Mouse (Mus musculus): ENCODE measurements at regions not wholly inside any gene's neighbourhood (a gene's known extent, or its start where the extent isn't known, plus 50 kb on each side); places are given as distances from the start of the nearest gene placed in this dataset.

GRCm38 (mm10) chr2:17844662-17845446 is 113.6 kb upstream of the Nebl start:
- Histone ChIP-seq H3K4me1 (ENCODE audit: control insufficient read depth, insufficient read depth, insufficient read length, low read length) (no peaks in the 10 kb centered on the region), H3K27ac (replicated peaks; ENCODE audit: low read depth, low read length) (no peak overlapping the region), H3K4me3 (ENCODE audit: insufficient read depth, low read depth, low read length) (no peak overlapping the region)

- Histone ChIP-seq H3K27ac (replicated peaks; ENCODE audit: low read depth, low read length) (no peak overlapping the region), H3K4me1 (ENCODE audit: control insufficient read depth, insufficient read depth, insufficient read length, low read length) (no peaks in the 10 kb centered on the region), H3K4me3 (ENCODE audit: insufficient read depth, low read depth, low read length) (no peak overlapping the region)
Observed at GRCm38 (mm10) chr2:17841963-17842362, 110.7 kb upstream of the Nebl start.

GRCm38 (mm10) chr2:17841546-17841945 is 110.3 kb upstream of the Nebl start:
- Histone ChIP-seq H3K4me1 (ENCODE audit: control insufficient read depth, insufficient read depth, insufficient read length, low read length) (no peaks in the 10 kb centered on the region), H3K4me3 (ENCODE audit: insufficient read depth, low read depth, low read length) (no peak overlapping the region), H3K27ac (replicated peaks; ENCODE audit: low read depth, low read length) (no peak overlapping the region)

GRCm38 (mm10) chr2:17840941-17841498 is 109.8 kb upstream of the Nebl start:
- Histone ChIP-seq H3K4me1 (ENCODE audit: control insufficient read depth, insufficient read depth, insufficient read length, low read length) (no peaks in the 10 kb centered on the region), H3K27ac (replicated peaks; ENCODE audit: low read depth, low read length) (no peak overlapping the region), H3K4me3 (ENCODE audit: insufficient read depth, low read depth, low read length) (no peak overlapping the region)

- no peaks in the 10 kb centered on the region for H3K4me1 ChIP-seq (ENCODE audit: control insufficient read depth, insufficient read depth, insufficient read length, low read length)
- no peak overlapping the region for H3K27ac ChIP-seq (replicated peaks; ENCODE audit: low read depth, low read length)
- no peak overlapping the region for H3K4me3 ChIP-seq (ENCODE audit: insufficient read depth, low read depth, low read length)
Observed at GRCm38 (mm10) chr2:17839649-17840048, 108.4 kb upstream of the Nebl start.

- H3K4me1 ChIP-seq (ENCODE audit: control insufficient read depth, insufficient read depth, insufficient read length, low read length) = no peaks in the 10 kb centered on the region
- H3K4me3 ChIP-seq (ENCODE audit: insufficient read depth, low read depth, low read length) = no peak overlapping the region
- no peak overlapping the region for H3K27ac ChIP-seq (replicated peaks; ENCODE audit: low read depth, low read length)
Observed at GRCm38 (mm10) chr2:17838859-17839581, 107.8 kb upstream of the Nebl start.

GRCm38 (mm10) chr2:17838381-17838680 is 107.1 kb upstream of the Nebl start:
- no peak overlapping the region for H3K27ac ChIP-seq (replicated peaks; ENCODE audit: low read depth, low read length)
- no peaks in the 10 kb centered on the region for H3K4me1 ChIP-seq (ENCODE audit: control insufficient read depth, insufficient read depth, insufficient read length, low read length)

GRCm38 (mm10) chr2:17837541-17838380 is 106.5 kb upstream of the Nebl start:
- Histone ChIP-seq H3K27ac (replicated peaks; ENCODE audit: low read depth, low read length) (no peak overlapping the region), H3K4me1 (ENCODE audit: control insufficient read depth, insufficient read depth, insufficient read length, low read length) (no peaks in the 10 kb centered on the region), H3K4me3 (ENCODE audit: insufficient read depth, low read depth, low read length) (no peak overlapping the region)

More at GRCm38 (mm10) chr2:17838381-17838680, 107.1 kb upstream of the Nebl start:
- H3K4me3 ChIP-seq (ENCODE audit: insufficient read depth, low read depth, low read length) = no peak overlapping the region

- Histone ChIP-seq H3K4me3 (ENCODE audit: insufficient read depth, low read depth, low read length) (no peak overlapping the region), H3K27ac (replicated peaks; ENCODE audit: low read depth, low read length) (no peak overlapping the region), H3K4me1 (ENCODE audit: control insufficient read depth, insufficient read depth, insufficient read length, low read length) (no peaks in the 10 kb centered on the region)
Observed at GRCm38 (mm10) chr2:17832726-17833125, 101.5 kb upstream of the Nebl start.

GRCm38 (mm10) chr2:17830216-17830615 is 99.0 kb upstream of the Nebl start:
- Histone ChIP-seq H3K4me1 (ENCODE audit: control insufficient read depth, insufficient read depth, insufficient read length, low read length) (no peaks in the 10 kb centered on the region), H3K27ac (replicated peaks; ENCODE audit: low read depth, low read length) (no peak overlapping the region), H3K4me3 (ENCODE audit: insufficient read depth, low read depth, low read length) (no peak overlapping the region)

- Histone ChIP-seq H3K4me1 (ENCODE audit: control insufficient read depth, insufficient read depth, insufficient read length, low read length) (no peaks in the 10 kb centered on the region), H3K4me3 (ENCODE audit: insufficient read depth, low read depth, low read length) (no peak overlapping the region), H3K27ac (replicated peaks; ENCODE audit: low read depth, low read length) (no peak overlapping the region)
Observed at GRCm38 (mm10) chr2:17825271-17825670, 94.0 kb upstream of the Nebl start.

- no peak overlapping the region for H3K27ac ChIP-seq (replicated peaks; ENCODE audit: low read depth, low read length)
- H3K4me1 ChIP-seq (ENCODE audit: control insufficient read depth, insufficient read depth, insufficient read length, low read length) = no peaks in the 10 kb centered on the region
- no peak overlapping the region for H3K4me3 ChIP-seq (ENCODE audit: insufficient read depth, low read depth, low read length)
Observed at GRCm38 (mm10) chr2:17824176-17824575, 92.9 kb upstream of the Nebl start.

- no peak overlapping the region for H3K27ac ChIP-seq (replicated peaks; ENCODE audit: low read depth, low read length)
- H3K4me1 ChIP-seq (ENCODE audit: control insufficient read depth, insufficient read depth, insufficient read length, low read length) = no peaks in the 10 kb centered on the region
- H3K4me3 ChIP-seq (ENCODE audit: insufficient read depth, low read depth, low read length) = no peak overlapping the region
Observed at GRCm38 (mm10) chr2:17822621-17823006, 91.3 kb upstream of the Nebl start.

- Histone ChIP-seq H3K27ac (replicated peaks; ENCODE audit: low read depth, low read length) (no peak overlapping the region), H3K4me3 (ENCODE audit: insufficient read depth, low read depth, low read length) (no peak overlapping the region)
Observed at GRCm38 (mm10) chr2:17821878-17822620, 90.8 kb upstream of the Nebl start.

More at GRCm38 (mm10) chr2:17821878-17822620, 90.8 kb upstream of the Nebl start:
- H3K4me1 ChIP-seq (ENCODE audit: control insufficient read depth, insufficient read depth, insufficient read length, low read length) = no peaks in the 10 kb centered on the region
